Mouse (Mus musculus) spleen, adult 2 months (tissue): ENCODE data around the gene Tcta. TPM values are rescaled to one million over a fixed set of nuclear protein-coding genes. Genes with fewer than 3 reads are reported as not detected.
"Not testable (repeated sequence)": the region's sequence is repeated elsewhere in the genome, so short reads cannot be mapped to it uniquely, and the experiment has no call there.

Experiments
- DNase-seq, 2 experiments: peaks; one replicate each; pipeline versions ENCODE4 v3.0.0 to v3.0.0-alpha.2; 2012 to 2021; ENCODE audit warnings: low spot score in 2 of 2, low read depth in 1 of 2
- H3K27ac ChIP-seq: fragments of 200-500 bp; 2 replicates; pipeline ENCODE4 v1.5.1; 2012; ENCODE audit warnings: low read length, inconsistent platforms; ENCODE audit not compliant: insufficient read depth
- H3K27me3 ChIP-seq: fragments of 200-500 bp; 2 replicates; pipeline ENCODE4 v1.6.1; 2012; ENCODE audit warnings: mild to moderate bottlenecking, moderate library complexity, low read length, inconsistent platforms; ENCODE audit not compliant: control insufficient read depth, insufficient read depth
- H3K36me3 ChIP-seq: fragments of 200-500 bp; 2 replicates; pipeline ENCODE4 v1.6.1; 2012; ENCODE audit warnings: mild to moderate bottlenecking, low read length, inconsistent platforms; ENCODE audit not compliant: control insufficient read depth, insufficient read depth
- H3K4me1 ChIP-seq: fragments of 200-500 bp; 2 replicates; pipeline ENCODE4 v1.6.1; 2011; ENCODE audit warnings: inconsistent platforms; ENCODE audit not compliant: control insufficient read depth, insufficient read depth, insufficient read length
- H3K4me3 ChIP-seq: fragments of 200-500 bp; 2 replicates; pipeline ENCODE4 v1.5.1; 2011; ENCODE audit warnings: mild to moderate bottlenecking, inconsistent platforms; ENCODE audit not compliant: insufficient read depth, insufficient read length; ENCODE audit errors: extremely low read depth
- CTCF ChIP-seq: fragments of 200-500 bp; IDR thresholded peaks from 2 replicates; pipeline ENCODE4 v1.5.1; 2011; ENCODE audit warnings: mild to moderate bottlenecking, inconsistent platforms; ENCODE audit not compliant: insufficient read depth, insufficient read length, insufficient replicate concordance; ENCODE audit errors: extremely low read depth
- POLR2A ChIP-seq: fragments of 200-500 bp; IDR thresholded peaks from 2 replicates; pipeline ENCODE4 v1.6.1; 2011; ENCODE audit warnings: low read depth, low read length, inconsistent platforms
- whole genome bisulfite sequencing: fragments of 180-500 bp; shearing (Covaris S2); methylation state at CpG from one replicate; pipeline ENCODE4 v1.1.7; 2018; 5-methylcytosine and 5-hydroxymethylcytosine counted together
- polyA plus RNA-seq: library from polyadenylated mRNA; depleted of rRNA; stranded (reverse); fragments of >200 nt; gene quantifications from 2 replicates; pipeline ENCODE4 v1.2.3, GENCODE M21; 2012

Gene Tcta
- polyA plus RNA-seq, 1 experiment: 17.9 TPM

GRCm38 (mm10) chr9:108339886-108340257 lies 33.9 kb upstream of the Tcta start:
- H3K27me3 ChIP-seq: no peaks in the 10 kb centered on the region
- H3K4me3 ChIP-seq: peak overlapping the region; percentile 87
- peak overlapping the region; percentile 95 for H3K27ac ChIP-seq
- DNase-seq: peak in 1 of 2 experiments; percentile 21
- WGBS: 2% methylated on average over 20 of the region's 20 CpGs
- TF ChIP-seq CTCF (no peak), POLR2A (no peak)
- H3K4me1 ChIP-seq: peaks cover 25% of the 10 kb centered on the region; the same call in 1 of the 2 replicates
- peaks cover 11% of the 10 kb centered on the region for H3K36me3 ChIP-seq

GRCm38 (mm10) chr9:108338886-108339781 lies 33.2 kb upstream of the Tcta start, which contains the start of gene Gpx1:
Gene Gpx1 (plus strand): TSS chr9:108338903.
- Histone ChIP-seq H3K4me1 (peaks cover 23% of the 10 kb centered on the region; the same call in 1 of the 2 replicates), H3K27me3 (no peaks in the 10 kb centered on the region), H3K27ac (peak within 1 kb of the TSS; percentile 95), H3K36me3 (peaks cover 18% of the 10 kb centered on the region), H3K4me3 (peak within 1 kb of the TSS; percentile 87)
- peak; percentile 78 to 91 for DNase-seq
- TF ChIP-seq CTCF (no peak), POLR2A (peak; percentile 98)
- under 1% methylated on average over 49 of the region's 49 CpGs for WGBS

GRCm38 (mm10) chr9:108338551-108338885 lies 32.6 kb upstream of the Tcta start:
- Histone ChIP-seq H3K4me3 (no peak overlapping the region), H3K27ac (peak overlapping the region; percentile 95), H3K4me1 (peaks cover 21% of the 10 kb centered on the region; the same call in 1 of the 2 replicates), H3K36me3 (peaks cover 22% of the 10 kb centered on the region), H3K27me3 (no peaks in the 10 kb centered on the region)
- no peak for DNase-seq
- WGBS: 30% methylated on average over 6 of the region's 6 CpGs
- TF ChIP-seq CTCF (no peak), POLR2A (no peak)

- WGBS: 74% methylated on average over 10 of the region's 10 CpGs
- Histone ChIP-seq H3K27ac (peak overlapping the region; percentile 95; the same call in 1 of the 2 replicates), H3K27me3 (no peaks in the 10 kb centered on the region), H3K4me3 (no peak overlapping the region), H3K36me3 (peaks cover 25% of the 10 kb centered on the region), H3K4me1 (peaks cover 16% of the 10 kb centered on the region; the same call in 1 of the 2 replicates)
- no peak for TF ChIP-seq CTCF
- no peak for TF ChIP-seq POLR2A
- DNase-seq: no peak
Measured at GRCm38 (mm10) chr9:108337848-108338550, 32.0 kb upstream of the Tcta start.

GRCm38 (mm10) chr9:108325811-108326210 lies 19.9 kb upstream of the Tcta start:
- Histone ChIP-seq H3K36me3 (peaks cover 26% of the 10 kb centered on the region), H3K27me3 (no peaks in the 10 kb centered on the region), H3K27ac (no peak overlapping the region), H3K4me3 (no peak overlapping the region), H3K4me1 (no peaks in the 10 kb centered on the region)
- DNase-seq: no peak
- TF ChIP-seq CTCF (no peak), POLR2A (no peak)
- 86% methylated on average over 2 of the region's 2 CpGs for WGBS

- no peak for TF ChIP-seq POLR2A
- TF ChIP-seq CTCF: no peak
- H3K27ac ChIP-seq: no peak overlapping the region
- no peaks in the 10 kb centered on the region for H3K27me3 ChIP-seq
- H3K36me3 ChIP-seq: peaks cover 22% of the 10 kb centered on the region
- H3K4me3 ChIP-seq: no peak overlapping the region
- no peaks in the 10 kb centered on the region for H3K4me1 ChIP-seq
- DNase-seq: no peak
- WGBS: 100% methylated on average over 1 of the region's 1 CpGs
Measured at GRCm38 (mm10) chr9:108324784-108325183, 18.8 kb upstream of the Tcta start.

- peaks cover 14% of the 10 kb centered on the region for H3K36me3 ChIP-seq
- H3K27ac ChIP-seq, DNase-seq, H3K27me3 ChIP-seq, H3K4me1 ChIP-seq, H3K4me3 ChIP-seq: not testable (repeated sequence)
- WGBS: 82% methylated on average over 7 of the region's 7 CpGs
Measured at GRCm38 (mm10) chr9:108322054-108322453, 16.1 kb upstream of the Tcta start.
